Mouse (Mus musculus): ENCODE data around the gene Krt23. TPM values are rescaled to one million over a fixed set of nuclear protein-coding genes. Genes with fewer than 3 reads are reported as not detected.

Gene Krt23
- total RNA-seq (2023), result not detected

GRCm38 (mm10) chr11:99492733-99493573, at the start of gene Krt23:
Krt23 (minus strand) TSS chr11:99493137.

GRCm38 (mm10) chr11:99521288-99521860, 28.4 kb upstream of the Krt23 start, which contains the start of gene Krt39:
Krt39 (minus strand) TSS chr11:99521338.

GRCm38 (mm10) chr11:99437972-99438371, 55.0 kb downstream of the Krt23 start, which contains the start of gene Krt20:
Krt20 (minus strand) TSS chr11:99438150.

Other genes with a start within 250 kb of the Krt23 start
- gene Krt222, start 249.1 kb downstream of the Krt23 start, total RNA-seq (2023), result not detected
- not detected for gene Krt24, start 207.9 kb downstream of the Krt23 start, total RNA-seq (2023)
- not detected for gene Krt25, start 170.2 kb downstream of the Krt23 start, total RNA-seq (2023)
- not detected for gene Krt26, start 155.2 kb downstream of the Krt23 start, total RNA-seq (2023)
- not detected for gene Krt27, start 142.0 kb downstream of the Krt23 start, total RNA-seq (2023)
- not detected for gene Krt28, start 118.2 kb downstream of the Krt23 start, total RNA-seq (2023)
- gene Krt10, start 103.8 kb downstream of the Krt23 start, total RNA-seq (2023), result not detected
- not detected for gene Krt12, start 70.9 kb downstream of the Krt23 start, total RNA-seq (2023)
- gene Krt20, start 55.0 kb downstream of the Krt23 start, total RNA-seq (2023), result not detected
- not detected for gene Krt39, start 28.2 kb upstream of the Krt23 start, total RNA-seq (2023)
- gene Krt40, start 50.0 kb upstream of the Krt23 start, total RNA-seq (2023), result not detected
- not detected for gene Krtap3-3, start 57.7 kb upstream of the Krt23 start, total RNA-seq (2023)
- gene Krtap3-2, start 63.7 kb upstream of the Krt23 start, total RNA-seq (2023), result not detected
- not detected for gene Gm11939, start 66.3 kb upstream of the Krt23 start, total RNA-seq (2023)
- gene Krtap3-1, start 73.5 kb upstream of the Krt23 start, total RNA-seq (2023), result not detected
- gene Krtap1-5, start 87.9 kb upstream of the Krt23 start, total RNA-seq (2023), result not detected
- gene Krtap1-4, start 90.5 kb upstream of the Krt23 start, total RNA-seq (2023), result not detected
- gene Krtap1-3, start 98.2 kb upstream of the Krt23 start, total RNA-seq (2023), result not detected
- not detected for gene Krtap9-3, start 105.0 kb upstream of the Krt23 start, total RNA-seq (2023)
- not detected for gene Gm11938, start 110.2 kb upstream of the Krt23 start, total RNA-seq (2023)
- not detected for gene Gm11937, start 117.1 kb upstream of the Krt23 start, total RNA-seq (2023)
- not detected for gene Krtap2-4, start 121.7 kb upstream of the Krt23 start, total RNA-seq (2023)
- gene Gm11562, start 127.3 kb upstream of the Krt23 start, total RNA-seq (2023), result not detected
- gene Krtap4-1, start 135.1 kb upstream of the Krt23 start, total RNA-seq (2023), result not detected
- not detected for gene Krtap4-2, start 141.9 kb upstream of the Krt23 start, total RNA-seq (2023)
- not detected for gene Krtap4-7, start 151.0 kb upstream of the Krt23 start, total RNA-seq (2023)
- not detected for gene Gm11555, start 157.1 kb upstream of the Krt23 start, total RNA-seq (2023)
- gene Gm11563, start 165.8 kb upstream of the Krt23 start, total RNA-seq (2023), result not detected
- gene Krtap4-6, start 172.8 kb upstream of the Krt23 start, total RNA-seq (2023), result not detected
- gene Gm14190, start 197.6 kb upstream of the Krt23 start, total RNA-seq (2023), result not detected
- gene Gm14180, start 241.2 kb upstream of the Krt23 start, total RNA-seq (2023), result not detected

Measured in neutrophil, adult 83 days (primary cell).